Mouse (Mus musculus): ENCODE measurements around the gene Cdkal1.

DNA sequence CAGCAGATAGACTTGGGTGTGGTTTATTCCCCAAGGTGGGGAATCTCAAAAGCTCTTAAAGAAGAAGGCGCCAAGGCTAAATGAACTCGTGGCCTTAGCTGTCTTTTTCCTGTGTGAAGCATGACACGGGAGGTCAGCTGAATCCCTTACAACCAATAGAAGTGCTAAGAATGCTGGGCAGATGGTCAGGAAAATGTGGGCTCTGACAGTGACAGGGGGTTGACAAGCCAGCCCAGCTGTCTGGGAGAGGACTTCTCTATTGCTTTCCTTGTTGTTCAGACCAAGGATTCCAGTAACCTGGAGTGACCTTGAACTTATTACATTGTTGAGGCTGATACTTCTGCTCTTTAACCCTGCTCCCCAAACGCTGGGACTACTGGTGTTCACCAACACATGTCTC lies 564.9 kb downstream of the Cdkal1 start:
- TF ChIP-seq CTCF (IDR thresholded peaks at IDR 0.05; ENCODE audit: control insufficient read depth, insufficient read depth, low read length) (no peak), POLR2A (IDR thresholded peaks at IDR 0.05; ENCODE audit: borderline replicate concordance, control insufficient read depth, low read depth, low read length) (no peak)
